Mouse (Mus musculus) intestine, embryonic 16.5 days (tissue): ENCODE measurements around the gene Dhrs13. TPM values are rescaled to one million over a fixed set of nuclear protein-coding genes. Genes with fewer than 3 reads are reported as not detected.

Experiments used
- ATAC-seq: fragments of 200-750 bp; cut with Nextera tagmentation; 2 replicates; pipeline ENCODE4 v1.8.0; 2017; ENCODE audit warnings: moderate TSS enrichment, moderate library complexity
- H3K27ac ChIP-seq: fragments of 300-500 bp; sonication (generic); 2 replicates; pipeline ENCODE4 v1.5.1; 2014; ENCODE audit warnings: mild to moderate bottlenecking, low read length
- H3K27me3 ChIP-seq: fragments of 300-500 bp; sonication (generic); replicated peaks from 2 replicates; pipeline ENCODE4 v1.6.1; 2014; ENCODE audit warnings: low read length, control low read depth, mixed read lengths; ENCODE audit not compliant: control insufficient read depth, insufficient read depth
- H3K36me3 ChIP-seq: fragments of 300-500 bp; sonication (generic); 2 replicates; pipeline ENCODE4 v1.6.1; 2014; ENCODE audit warnings: low read length, control low read depth; ENCODE audit not compliant: control insufficient read depth, insufficient read depth
- H3K4me1 ChIP-seq: fragments of 300-500 bp; sonication (generic); 2 replicates; pipeline ENCODE4 v1.6.1; 2014; ENCODE audit warnings: low read length, control low read depth, mixed read lengths; ENCODE audit not compliant: control insufficient read depth, insufficient read depth
- H3K4me2 ChIP-seq: fragments of 300-500 bp; sonication (generic); 2 replicates; pipeline ENCODE4 v1.6.1; 2014; ENCODE audit warnings: low read depth, low read length, control low read depth
- H3K4me3 ChIP-seq: fragments of 300-500 bp; sonication (generic); 2 replicates; pipeline ENCODE4 v1.5.1; 2014; ENCODE audit warnings: mild to moderate bottlenecking, low read length
- H3K9ac ChIP-seq: fragments of 300-500 bp; sonication (generic); 2 replicates; pipeline ENCODE4 v1.6.1; 2014; ENCODE audit warnings: low read depth, low read length
- H3K9me3 ChIP-seq: fragments of 300-500 bp; sonication (generic); 2 replicates; pipeline ENCODE4 v1.6.1; 2016; ENCODE audit warnings: low read length, control low read depth; ENCODE audit not compliant: control insufficient read depth
- WGBS: fragments of 180-500 bp; shearing (Covaris S2); extraction: QIAGEN DNeasy Blood & Tissue Kit; methylation state at CpG from one replicate; pipeline ENCODE4 v1.1.7; 2014; 5-methylcytosine and 5-hydroxymethylcytosine counted together
- microRNA counts: library from miRNA; unstranded; fragments of <30 nt; microRNA quantifications from one replicate; lab custom pipeline; 2016
- microRNA-seq: library from miRNA; unstranded; fragments of <30 nt; microRNA quantifications from one replicate; pipeline ENCODE4, GENCODE M21; 2016
- polyA plus RNA-seq: library from polyadenylated mRNA; unstranded; fragments of >200 nt; fragmentation: Nextera tagmentation; extraction: Ambion mirVana; gene quantifications from 2 replicates; pipeline ENCODE4 v1.2.1, GENCODE M21; 2015

The Dhrs13 gene
- polyA plus RNA-seq, 1 experiment from 2014 or later, result 16.9 TPM

DNA sequence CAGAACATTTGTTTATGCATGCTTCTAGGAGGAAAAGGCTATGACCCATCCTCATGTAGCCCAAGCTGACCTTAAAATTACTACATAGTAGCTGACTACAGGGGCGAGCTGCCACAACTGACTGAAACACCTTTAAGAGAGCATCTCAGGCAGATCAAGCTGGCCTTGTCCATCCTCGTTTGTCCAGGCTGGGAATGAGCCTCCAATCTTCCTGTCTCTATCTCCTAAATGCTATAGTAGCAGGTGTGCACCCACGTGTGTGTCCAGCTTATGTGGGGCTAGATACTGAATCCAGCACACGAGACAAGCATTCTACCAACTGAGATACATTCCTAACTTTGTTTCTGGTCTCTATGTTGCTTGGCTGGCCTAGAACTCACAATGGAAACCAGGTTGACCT is 42.6 kb downstream of the Dhrs13 start:
- Histone ChIP-seq H3K4me3 (no peak overlapping the region), H3K27ac (no peak overlapping the region), H3K9ac (no peak overlapping the region), H3K27me3 (no peaks in the 10 kb centered on the region), H3K4me2 (no peak overlapping the region), H3K9me3 (no peaks in the 10 kb centered on the region), H3K4me1 (peaks cover 7% of the 10 kb centered on the region), H3K36me3 (peaks cover 15% of the 10 kb centered on the region)
- no peak for ATAC-seq
- 93% methylated on average over 4 of the region's 4 CpGs for WGBS

DNA sequence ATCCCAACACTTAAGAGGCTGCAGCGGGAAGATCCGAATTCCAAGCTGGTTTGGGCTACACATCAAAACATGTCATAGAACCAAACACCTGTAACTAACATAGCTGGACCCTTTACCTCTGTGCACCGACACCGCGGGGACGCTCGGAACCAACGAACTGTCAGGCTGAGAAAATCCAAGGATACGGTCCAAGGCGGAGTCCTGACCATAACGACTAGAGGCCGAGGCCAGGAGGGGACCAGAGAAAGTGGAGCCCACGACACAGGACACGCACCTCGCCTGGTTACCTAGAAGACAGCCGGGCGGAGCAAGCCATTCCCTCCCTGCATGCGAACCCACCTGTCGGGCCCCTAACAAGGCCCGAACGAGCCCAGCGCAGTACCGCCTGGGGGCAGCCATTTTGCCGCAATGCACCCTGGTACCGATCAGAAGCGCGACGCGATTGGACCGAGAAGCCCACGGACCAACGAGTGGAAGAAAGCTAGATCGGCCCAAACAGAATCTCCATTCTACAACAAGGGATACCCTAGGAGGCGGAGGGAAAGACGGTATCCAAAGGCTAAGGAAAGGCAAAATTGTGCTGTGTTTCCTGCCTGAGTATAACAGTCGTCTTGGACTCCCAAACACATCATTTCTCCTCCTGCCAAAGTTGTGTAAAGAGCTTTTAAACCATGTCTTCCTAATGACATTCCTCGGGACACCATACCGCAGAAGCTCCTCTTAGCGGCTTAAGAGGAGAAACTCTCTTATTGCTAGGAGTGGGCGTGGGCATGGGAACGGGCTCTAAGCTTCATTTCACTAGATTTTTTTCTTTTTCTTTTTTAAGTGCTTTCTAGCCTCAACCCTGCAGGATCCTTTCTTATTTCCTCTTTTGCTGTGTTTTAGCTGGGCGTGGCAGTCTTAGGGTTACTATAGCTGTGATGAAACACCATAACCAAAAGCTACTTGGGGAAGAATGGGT is 48.2 kb downstream of the Dhrs13 start, which contains the start of gene Eral1:
Eral1 (minus strand) TSS at position 423 of the 961 bp plus-strand sequence.
- peak; percentile 98 for ATAC-seq
- WGBS, result under 1% methylated on average over 42 of the region's 42 CpGs
- Histone ChIP-seq H3K36me3 (peaks cover 7% of the 10 kb centered on the region), H3K9me3 (no peaks in the 10 kb centered on the region), H3K4me3 (peak within 1 kb of the TSS; percentile 70), H3K9ac (peak within 1 kb of the TSS; percentile 88), H3K4me2 (peak within 1 kb of the TSS; percentile 81), H3K27me3 (no peaks in the 10 kb centered on the region), H3K4me1 (peaks cover 7% of the 10 kb centered on the region), H3K27ac (0 out of 2 replicates have a peak within 1 kb of the TSS, but pooled peaks have one; percentile 3)

DNA sequence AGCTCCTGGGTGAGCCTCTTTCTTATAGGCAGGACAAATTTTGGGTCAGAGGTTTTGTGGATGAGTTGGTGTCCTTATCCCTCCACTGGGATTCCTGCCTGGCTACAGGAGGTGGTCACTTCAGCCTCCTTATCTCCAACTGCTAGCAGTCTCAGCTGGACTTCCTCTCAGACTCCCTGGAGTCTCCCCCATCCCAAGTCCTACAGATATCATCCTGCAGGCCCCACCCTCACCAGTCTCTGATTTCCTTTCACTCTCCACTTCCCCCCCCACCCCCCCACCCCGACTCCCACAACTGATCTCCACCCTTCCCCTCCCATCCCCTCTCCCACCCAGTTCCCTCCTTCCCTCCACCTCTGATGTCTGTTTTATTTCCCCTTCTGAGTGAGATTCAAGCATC is 51.5 kb downstream of the Dhrs13 start:
- WGBS, result 70% methylated on average over 1 of the region's 1 CpGs
- ATAC-seq, result no peak
- Histone ChIP-seq H3K27me3 (no peaks in the 10 kb centered on the region), H3K27ac (no peak overlapping the region), H3K9ac (no peak overlapping the region), H3K4me2 (no peak overlapping the region), H3K4me1 (peaks cover 7% of the 10 kb centered on the region), H3K36me3 (no peaks in the 10 kb centered on the region), H3K4me3 (no peak overlapping the region), H3K9me3 (no peaks in the 10 kb centered on the region)

- WGBS, result 75% methylated on average over 4 of the region's 4 CpGs
- no peaks in the 10 kb centered on the region for H3K9me3 ChIP-seq
- H3K27ac ChIP-seq, result no peak overlapping the region
- H3K36me3 ChIP-seq, result no peaks in the 10 kb centered on the region
- H3K4me1 ChIP-seq, result no peaks in the 10 kb centered on the region
- ATAC-seq, result no peak
- H3K4me2 ChIP-seq, result no peak overlapping the region
- no peaks in the 10 kb centered on the region for H3K27me3 ChIP-seq
- H3K4me3 ChIP-seq, result no peak overlapping the region
- H3K9ac ChIP-seq, result no peak overlapping the region
Measured at GRCm38 (mm10) chr11:78086925-78087479, 54.9 kb downstream of the Dhrs13 start.

MicroRNAs encoded within 50 kb of the gene (microRNA counts, 519-probe panel; counts per million panel counts)
- microRNA mmu-miR-144 (lab: Ali Mortazavi, UCI) (3,397 counts per million, percentile 87 among the panel's probes with 10 or more counts), microRNA mmu-miR-451 (lab: Ali Mortazavi, UCI) (3,105 counts per million, percentile 79 among the panel's probes with 10 or more counts)

Small RNA genes within 50 kb of the gene (microRNA-seq; reads per million reads assigned to microRNA genes)
- gene Mir144 (172 reads per million, percentile 55 among the genes with 10 or more reads in this experiment), gene Mir451a (not detected), gene Mir451b (not detected)

Other genes with a start within 250 kb of the Dhrs13 start
- gene Gm10277, start 244.5 kb upstream of the Dhrs13 start, polyA plus RNA-seq, result 0.89 and 1.0 TPM in 2 replicates
- gene Pipox, start 138.2 kb upstream of the Dhrs13 start, polyA plus RNA-seq, result 55.9 and 65.6 TPM in 2 replicates
- 0.48 and 0.56 TPM in 2 replicates for gene Sez6, start 101.5 kb upstream of the Dhrs13 start, polyA plus RNA-seq
- 9.4 and 9.5 TPM in 2 replicates for gene Phf12, start 49.5 kb upstream of the Dhrs13 start, polyA plus RNA-seq
- gene Flot2, start 5.7 kb downstream of the Dhrs13 start, polyA plus RNA-seq, result 37.8 and 40.9 TPM in 2 replicates
- gene Eral1, start 48.1 kb downstream of the Dhrs13 start, polyA plus RNA-seq, result 29.2 and 31.2 TPM in 2 replicates
- 14.2 and 16.1 TPM in 2 replicates for gene Fam222b, start 62.4 kb downstream of the Dhrs13 start, polyA plus RNA-seq
- gene Traf4, start 133.3 kb downstream of the Dhrs13 start, polyA plus RNA-seq, result 73.9 and 79.8 TPM in 2 replicates
- 14.9 and 17.1 TPM in 2 replicates for gene Nek8, start 144.4 kb downstream of the Dhrs13 start, polyA plus RNA-seq
- 39.5 and 44.2 TPM in 2 replicates for gene Tlcd1, start 144.4 kb downstream of the Dhrs13 start, polyA plus RNA-seq
- gene Rpl23a, start 151.3 kb downstream of the Dhrs13 start, polyA plus RNA-seq, result 1,166 and 1,241 TPM in 2 replicates
- 71.0 and 73.4 TPM in 2 replicates for gene Rab34, start 156.2 kb downstream of the Dhrs13 start, polyA plus RNA-seq
- gene Proca1, start 161.1 kb downstream of the Dhrs13 start, polyA plus RNA-seq, result 1.8 and 2.3 TPM in 2 replicates
- gene Sdf2, start 213.5 kb downstream of the Dhrs13 start, polyA plus RNA-seq, result 72.7 and 74.8 TPM in 2 replicates
- 19.6 and 21.1 TPM in 2 replicates for gene Supt6, start 213.7 kb downstream of the Dhrs13 start, polyA plus RNA-seq
- 50.6 and 56.9 TPM in 2 replicates for gene 2610507B11Rik, start 229.5 kb downstream of the Dhrs13 start, polyA plus RNA-seq